8 mouse cellular contexts compared by ENCODE assay signal in the genomic region with DNA sequence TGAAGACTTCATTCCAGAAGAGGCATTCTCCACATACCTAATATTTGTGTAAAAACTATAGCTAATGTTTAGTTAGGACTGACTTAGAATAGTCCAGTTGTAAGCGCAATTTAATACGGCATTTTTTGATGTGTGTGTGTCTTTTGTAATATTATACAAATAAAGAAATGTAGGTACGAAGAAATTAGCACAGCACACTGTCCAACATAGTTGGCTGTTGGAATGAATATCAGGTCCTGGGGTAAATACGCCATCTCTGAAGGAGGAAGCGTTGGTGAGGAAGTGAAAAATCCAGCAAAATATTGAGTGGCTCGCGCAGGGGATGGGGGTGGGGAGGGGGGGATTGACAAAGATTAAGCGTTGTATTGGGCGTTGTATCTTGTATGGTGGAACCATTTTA. TPM values are rescaled to one million over a fixed set of nuclear protein-coding genes. Genes with fewer than 3 reads are reported as not detected.
DNase-seq lines count a peak whose midpoint lies in the region; ATAC-seq and TF ChIP-seq lines count a peak whose summit lies in the region.

No protein-coding gene starts in this region.

- ATAC-seq in erythroblast, adult 5-6 weeks (replicated peaks; ENCODE audit: low FRiP score, poor library complexity, severe bottlenecking) = peak; percentile 37; the same call in 1 of the 2 replicates
- no peak for ATAC-seq in intestine, postnatal 0 days

- H3K79me2 ChIP-seq in myocyte (ENCODE audit: control insufficient read depth, insufficient read depth) = peaks cover 23% of the 10 kb centered on the region

- 47% methylated on average over 9 of the region's 9 CpGs for WGBS in intestine, postnatal 0 days

- H3K27me3 ChIP-seq in intestine, postnatal 0 days (replicated peaks; ENCODE audit: control insufficient read depth, insufficient read depth, low read length) = no peaks in the 10 kb centered on the region
- no peaks in the 10 kb centered on the region for H3K27me3 ChIP-seq in myocyte (ENCODE audit: control insufficient read depth, insufficient read depth, insufficient read length)

- peak overlapping the region; percentile 49; the same call in 1 of the 2 replicates for H3K27ac ChIP-seq in layer of hippocampus, adult 2 months
- no peak overlapping the region for H3K27ac ChIP-seq in intestine, postnatal 0 days (ENCODE audit: low read depth, low read length)

- H3ac ChIP-seq in myocyte (ENCODE audit: control insufficient read depth, insufficient read length) = peak overlapping the region; percentile 43

- DNase-seq in layer of hippocampus, adult 2 months (ENCODE audit: low spot score in 2 of 2) = no peak
- DNase-seq in layer of hippocampus, postnatal 25 days (ENCODE audit: extremely low spot score in 1 of 2, low spot score in 1 of 2) = no peak
- no peak for DNase-seq in frontal cortex, postnatal 14 days (ENCODE audit: low spot score in 2 of 2)
- DNase-seq in ovary, postnatal 10 days (ENCODE audit: low spot score) = no peak
- DNase-seq in layer of hippocampus, adult 9-10 months (ENCODE audit: low spot score) = no peak

- H3K9me3 ChIP-seq in intestine, postnatal 0 days (ENCODE audit: control insufficient read depth) = no peaks in the 10 kb centered on the region

- H3K4me3 ChIP-seq in layer of hippocampus, adult 2 months = peak overlapping the region; percentile 89
- peak overlapping the region; percentile 97 for H3K4me3 ChIP-seq in intestine, postnatal 0 days (ENCODE audit: low read depth, low read length)
- peak overlapping the region; percentile 75 for H3K4me3 ChIP-seq in myocyte

- no peak for TF ChIP-seq POLR2A in myocyte (IDR thresholded peaks at IDR 0.05; ENCODE audit: insufficient read length, low read depth)

- no peaks in the 10 kb centered on the region for H3K4me1 ChIP-seq in intestine, postnatal 0 days (replicated peaks; ENCODE audit: control insufficient read depth, insufficient read depth, low read length)

- no peak for TF ChIP-seq CTCF in layer of hippocampus, adult 2 months (conservative IDR thresholded peaks at IDR 0.05)
- TF ChIP-seq CTCF in intestine, postnatal 0 days (IDR thresholded peaks at IDR 0.05; ENCODE audit: low read depth) = no peak

- peak overlapping the region; percentile 55 for H3K4me2 ChIP-seq in intestine, postnatal 0 days (replicated peaks; ENCODE audit: low read depth)
- H3K4me2 ChIP-seq in myocyte (ENCODE audit: low read depth) = peak overlapping the region; percentile 66

- H3K36me3 ChIP-seq in intestine, postnatal 0 days (ENCODE audit: control insufficient read depth, insufficient read depth) = no peaks in the 10 kb centered on the region
- no peaks in the 10 kb centered on the region for H3K36me3 ChIP-seq in myocyte (ENCODE audit: control insufficient read depth, insufficient read depth)

- H3K9ac ChIP-seq in intestine, postnatal 0 days (ENCODE audit: low read depth, low read length) = no peak overlapping the region

TF ChIP-seq in myocyte, 11 proteins besides CTCF, POLR2A, EP300 and RAD21:
- no peak for TF ChIP-seq MYOG (IDR thresholded peaks at IDR 0.05; ENCODE audit: control insufficient read depth in 1 of 3, insufficient read depth in 1 of 3, insufficient read length in 2 of 3, low read depth in 2 of 3)
- no peak for TF ChIP-seq E2F4 (IDR thresholded peaks at IDR 0.05; ENCODE audit: insufficient read depth)
- no peak for TF ChIP-seq REST (IDR thresholded peaks at IDR 0.05; ENCODE audit: insufficient read depth, insufficient read length)
- no peak for TF ChIP-seq TCF12 (IDR thresholded peaks at IDR 0.05; ENCODE audit: insufficient read depth, poor library complexity, severe bottlenecking)
- no peak for TF ChIP-seq TCF3 (IDR thresholded peaks at IDR 0.05; ENCODE audit: insufficient read length, low read depth)
- TF ChIP-seq MAX (IDR thresholded peaks at IDR 0.05; ENCODE audit: low read depth) = no peak

RNA-seq across cellular contexts. Expression of gene Atxn3, which starts 0.5 kb away (rescaled TPM):
- 10 to 100 TPM; 20.2 to 23.4 TPM for total RNA-seq in layer of hippocampus, adult 2 months (2021)
- total RNA-seq in layer of hippocampus, postnatal 25 days (2021) = 10 to 100 TPM; 19.3 to 20.4 TPM
- 11.0 and 14.4 TPM in 2 replicates for total RNA-seq in erythroblast, adult 5-6 weeks (2015; ENCODE audit: low replicate concordance)
- 28.5 and 29.1 TPM in 2 replicates for total RNA-seq in erythroblast, adult 5-6 weeks (2017; ENCODE audit: low replicate concordance)
- polyA plus RNA-seq in intestine, postnatal 0 days (2015; fragmentation: Nextera tagmentation; extraction: Ambion mirVana) = 11.7 and 12.9 TPM in 2 replicates
- 2.8 TPM for polyA plus RNA-seq in myocyte (2012; fragmentation: generic; extraction: Trizol)

RNA-seq across cellular contexts. Expression of gene Cpsf2, which starts 17.2 kb away (rescaled TPM):
- 10 to 100 TPM; 26.3 to 27.4 TPM for total RNA-seq in layer of hippocampus, adult 2 months (2021)
- total RNA-seq in layer of hippocampus, postnatal 25 days (2021) = 10 to 100 TPM; 28.4 to 30.0 TPM
- total RNA-seq in erythroblast, adult 5-6 weeks (2015; ENCODE audit: low replicate concordance) = 9.0 and 12.1 TPM in 2 replicates
- total RNA-seq in erythroblast, adult 5-6 weeks (2017; ENCODE audit: low replicate concordance) = 15.7 and 25.2 TPM in 2 replicates
- polyA plus RNA-seq in intestine, postnatal 0 days (2015; fragmentation: Nextera tagmentation; extraction: Ambion mirVana) = 12.4 and 12.7 TPM in 2 replicates
- polyA plus RNA-seq in myocyte (2012; fragmentation: generic; extraction: Trizol) = 11.0 TPM

RNA-seq across cellular contexts. Expression of gene Trip11, which starts 45.5 kb away (rescaled TPM):
- 10 to 100 TPM; 31.8 to 32.9 TPM for total RNA-seq in layer of hippocampus, adult 2 months (2021)
- 10 to 100 TPM; 26.1 to 28.6 TPM for total RNA-seq in layer of hippocampus, postnatal 25 days (2021)
- total RNA-seq in erythroblast, adult 5-6 weeks (2015; ENCODE audit: low replicate concordance) = 7.3 and 11.3 TPM in 2 replicates
- total RNA-seq in erythroblast, adult 5-6 weeks (2017; ENCODE audit: low replicate concordance) = 12.8 and 23.6 TPM in 2 replicates
- polyA plus RNA-seq in intestine, postnatal 0 days (2015; fragmentation: Nextera tagmentation; extraction: Ambion mirVana) = 42.9 and 54.8 TPM in 2 replicates
- polyA plus RNA-seq in myocyte (2012; fragmentation: generic; extraction: Trizol) = 3.0 TPM
